Mouse (Mus musculus) neutrophil, adult 5-6 weeks (primary cell): Measurements from ENCODE around the gene Tpbg. TPM values are rescaled to one million over a fixed set of nuclear protein-coding genes. Genes with fewer than 3 reads are reported as not detected.
"Not testable (repeated sequence)": the region's sequence is repeated elsewhere in the genome, so short reads cannot be mapped to it uniquely, and the experiment has no call there.

Experiments
- ATAC-seq: fragments of 151-379, 151-347 bp; 2 replicates; pipeline ENCODE4 v1.8.0; 2017; ENCODE audit warnings: mild to moderate bottlenecking, moderate TSS enrichment; ENCODE audit not compliant: insufficient number of reproducible peaks, poor library complexity, low FRiP score, severe bottlenecking; ENCODE audit errors: extremely low read depth
- total RNA-seq: library from RNA; stranded (forward); fragments of 200-1000 nt; gene quantifications from 2 replicates; pipeline ENCODE4 v1.2.3, GENCODE M21; 2017

The Tpbg gene
- 0.23 TPM in 1 of 2 replicates, not detected in the other for total RNA-seq

DNA sequence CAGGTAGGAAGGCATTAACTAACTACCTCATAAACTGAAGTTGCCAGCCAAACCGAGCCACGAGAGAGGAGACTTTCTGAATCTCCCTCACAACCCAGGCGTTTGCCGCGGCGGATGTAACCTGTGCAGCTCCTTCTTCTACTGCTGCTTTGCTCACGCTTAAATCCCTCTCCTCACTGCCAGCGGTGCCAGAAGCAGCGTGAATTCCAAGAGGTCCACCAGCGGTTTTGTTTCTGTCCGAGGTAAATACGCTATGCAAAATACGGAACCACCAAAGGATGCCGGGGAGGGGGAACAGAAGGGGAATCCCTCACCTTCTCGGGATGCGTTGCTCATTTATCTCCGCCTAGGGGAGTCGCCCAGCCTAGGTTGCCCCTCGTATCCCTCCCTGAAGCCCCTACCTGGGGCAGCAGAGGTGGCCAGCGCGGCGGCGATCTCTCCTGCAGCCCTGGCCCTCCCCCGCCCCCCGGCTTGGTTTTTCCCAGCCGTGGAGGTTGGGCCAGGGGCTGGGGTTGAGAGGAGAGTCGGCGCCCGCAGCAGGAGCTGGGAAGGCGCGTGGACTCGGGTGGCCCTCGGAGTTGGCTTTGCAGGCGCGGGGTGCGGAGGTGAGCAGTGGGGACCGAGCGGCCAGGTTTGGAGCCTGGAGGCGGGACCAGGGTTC, at the start of gene Tpbg:
Tpbg (plus strand) TSS at position 30 of the 661 bp plus-strand sequence.
- no peak for ATAC-seq

DNA sequence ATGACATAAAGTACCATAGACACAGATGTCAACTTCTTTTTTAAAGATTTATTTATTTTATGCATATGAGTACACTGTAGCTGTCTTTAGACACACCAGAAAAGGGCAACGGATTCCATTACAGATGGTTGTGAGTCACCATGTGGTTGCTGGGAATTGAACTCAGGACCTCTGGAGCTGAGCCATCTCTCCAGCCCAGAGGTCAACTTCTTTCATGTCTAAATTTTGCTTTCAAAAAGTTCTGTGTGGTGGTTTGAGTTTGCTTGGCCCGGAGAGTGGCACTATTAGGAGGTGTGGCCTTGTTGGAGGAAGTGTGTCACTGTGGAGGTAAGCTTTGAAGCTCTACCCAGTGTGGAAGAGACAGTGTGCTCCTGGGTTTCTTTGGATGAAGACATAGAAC, 40.2 kb upstream of the Tpbg start:
- not testable (repeated sequence) for ATAC-seq

DNA sequence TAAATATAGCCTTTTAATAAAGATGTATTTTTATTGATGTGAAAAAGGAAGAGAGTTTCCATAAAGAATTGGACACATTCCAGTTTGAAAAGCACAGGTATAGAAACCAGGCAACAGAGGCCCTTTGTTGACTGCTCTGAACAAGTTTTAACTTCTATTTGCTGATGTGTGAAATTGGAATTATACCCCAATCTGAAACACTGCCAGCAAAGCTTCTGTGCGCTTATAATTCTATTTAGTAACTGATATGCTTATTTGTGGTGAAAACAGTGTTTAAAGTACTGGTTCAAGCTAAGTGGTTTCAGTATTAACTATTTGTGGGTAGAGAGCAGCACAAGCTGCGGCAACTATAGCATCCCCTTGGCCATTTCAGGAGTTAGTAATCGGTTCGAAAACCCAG, 39.6 kb upstream of the Tpbg start:
- ATAC-seq = no peak

DNA sequence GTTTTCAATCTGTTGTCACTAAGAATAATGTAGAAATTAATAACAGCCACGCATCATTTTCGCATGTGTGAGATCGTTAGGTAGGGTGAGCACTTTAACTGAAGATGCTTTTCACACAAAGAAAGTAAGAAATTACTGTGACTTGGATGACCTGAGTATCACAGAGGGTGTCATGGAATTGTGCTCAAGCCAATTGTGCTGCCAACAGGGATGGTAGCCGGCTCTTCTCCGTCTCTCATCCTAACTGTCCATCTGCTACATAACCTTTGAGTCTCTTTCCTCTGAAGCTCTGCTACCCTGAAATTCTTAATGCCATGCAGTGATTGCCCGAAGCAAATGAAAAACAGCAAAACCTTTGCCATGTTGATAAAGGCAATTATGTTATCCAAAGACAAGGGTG, 35.8 kb upstream of the Tpbg start:
- ATAC-seq = no peak

DNA sequence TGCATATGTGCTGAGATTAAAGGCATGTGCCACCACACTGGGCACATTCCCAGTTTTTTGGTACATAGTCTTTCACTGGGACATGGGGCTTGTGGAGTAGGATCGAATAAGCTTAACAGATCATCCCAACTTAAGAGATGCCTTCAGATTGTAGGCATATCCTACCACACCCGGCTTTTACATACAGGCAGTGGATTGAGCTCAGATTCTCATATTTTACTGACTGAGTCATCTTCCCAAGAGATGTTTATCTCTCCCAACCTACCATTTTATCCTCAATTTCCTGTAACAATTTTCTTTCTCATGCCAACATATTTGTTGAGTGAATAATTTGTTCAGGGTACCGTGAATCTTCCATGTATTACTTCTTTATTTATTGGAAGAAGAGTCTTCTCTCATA, 32.9 kb upstream of the Tpbg start:
- ATAC-seq = no peak

DNA sequence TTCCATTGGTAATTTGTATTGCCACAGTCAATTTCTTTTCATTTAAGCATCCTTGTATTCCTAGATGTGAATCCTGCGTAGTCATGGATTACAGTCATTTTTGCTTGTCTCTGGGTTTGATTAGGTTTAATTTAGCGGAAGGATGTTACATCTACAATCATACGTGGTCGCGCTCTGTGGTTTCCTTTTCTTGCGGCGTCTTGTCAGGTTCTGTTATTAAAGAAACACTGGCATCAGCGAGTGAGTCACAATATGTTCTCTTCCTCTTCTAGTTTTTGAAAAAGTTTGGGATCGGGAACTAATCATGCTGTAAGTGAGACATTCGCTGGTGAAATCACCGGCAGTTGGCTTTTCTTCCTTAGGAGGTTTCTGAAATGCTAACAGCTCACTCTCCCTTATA, 21.4 kb upstream of the Tpbg start:
- ATAC-seq = no peak

DNA sequence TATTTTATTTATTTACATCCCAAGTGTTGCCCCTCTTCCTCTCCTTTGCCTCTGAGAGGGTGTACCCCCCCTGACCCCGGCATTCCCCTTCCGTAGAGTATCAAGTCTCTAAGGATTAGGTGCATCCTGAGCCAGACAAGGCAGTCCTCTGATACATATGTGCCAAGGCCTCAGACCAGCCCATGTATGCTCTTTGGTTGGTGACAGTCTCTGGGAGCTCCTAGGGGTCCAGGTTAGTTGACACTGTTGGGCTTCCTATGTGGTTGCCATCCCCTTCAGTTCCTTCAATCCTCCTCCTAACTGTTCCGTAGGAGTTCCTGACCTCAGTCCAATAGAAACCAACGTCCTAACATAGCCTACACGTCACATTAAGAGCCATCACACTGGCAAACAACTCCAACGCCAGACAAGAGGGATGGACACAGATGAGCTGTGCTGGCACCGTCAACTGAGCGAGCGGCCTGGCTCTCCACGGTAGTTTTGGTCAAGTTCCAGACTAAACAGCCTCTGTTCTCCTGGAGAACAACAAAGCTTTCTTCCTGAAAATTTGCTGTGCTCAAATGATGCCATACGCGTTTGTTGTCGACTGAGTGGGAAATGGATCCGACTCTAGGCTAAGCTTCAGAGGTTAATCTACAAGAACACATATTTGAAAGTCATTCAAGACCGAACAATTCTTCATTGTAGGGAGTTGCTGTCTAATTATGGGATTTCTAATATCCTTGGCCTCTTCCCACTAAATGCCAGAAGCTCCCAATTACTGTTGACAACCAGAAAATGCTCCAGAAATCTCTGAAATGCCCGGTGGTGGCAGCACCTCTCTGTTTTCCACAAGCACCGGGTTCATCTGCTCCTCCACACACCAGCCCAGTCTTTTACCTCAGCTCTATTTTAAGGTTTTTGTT, 6.4 kb upstream of the Tpbg start:
- ATAC-seq = no peak

DNA sequence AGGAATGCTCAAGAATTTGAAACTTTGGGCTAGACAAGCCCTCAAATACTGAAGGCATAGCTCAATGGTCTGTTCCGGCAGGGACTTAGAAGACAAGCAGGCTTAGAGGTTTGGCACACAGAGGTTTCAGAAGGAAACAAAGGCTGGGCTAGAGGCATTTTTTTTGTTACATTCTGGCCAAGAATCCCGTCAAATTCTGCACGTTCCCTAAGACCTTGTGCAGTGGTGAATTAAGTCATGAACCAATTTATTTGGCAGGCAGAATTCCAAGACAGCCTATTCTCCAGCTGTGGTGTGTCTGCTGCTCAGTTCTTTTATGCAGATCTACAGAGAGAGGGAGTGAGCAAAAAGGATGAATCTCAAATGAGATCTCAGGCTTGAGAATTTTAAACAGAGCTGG, 2.6 kb upstream of the Tpbg start:
- ATAC-seq = no peak

DNA sequence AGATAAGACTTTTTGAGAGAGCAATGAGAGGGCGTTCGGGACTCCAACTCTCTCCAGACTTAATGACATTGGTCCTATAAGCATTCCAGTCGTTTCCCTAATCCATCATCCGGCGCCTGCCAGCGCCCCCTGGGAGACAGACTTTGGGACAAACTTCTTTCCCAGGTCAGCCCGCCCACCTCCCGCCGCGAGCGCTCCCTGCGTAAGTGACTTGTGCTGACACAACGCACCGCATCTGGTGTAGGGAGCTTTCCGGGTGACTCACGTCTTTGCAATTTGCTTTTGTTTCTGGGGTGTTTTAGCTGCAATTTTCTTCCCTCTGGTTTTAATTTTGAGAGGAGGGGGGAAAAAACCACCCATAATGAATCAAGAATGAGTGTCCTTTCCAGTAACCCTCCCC, 289 bp upstream of the Tpbg start:
- no peak for ATAC-seq

DNA sequence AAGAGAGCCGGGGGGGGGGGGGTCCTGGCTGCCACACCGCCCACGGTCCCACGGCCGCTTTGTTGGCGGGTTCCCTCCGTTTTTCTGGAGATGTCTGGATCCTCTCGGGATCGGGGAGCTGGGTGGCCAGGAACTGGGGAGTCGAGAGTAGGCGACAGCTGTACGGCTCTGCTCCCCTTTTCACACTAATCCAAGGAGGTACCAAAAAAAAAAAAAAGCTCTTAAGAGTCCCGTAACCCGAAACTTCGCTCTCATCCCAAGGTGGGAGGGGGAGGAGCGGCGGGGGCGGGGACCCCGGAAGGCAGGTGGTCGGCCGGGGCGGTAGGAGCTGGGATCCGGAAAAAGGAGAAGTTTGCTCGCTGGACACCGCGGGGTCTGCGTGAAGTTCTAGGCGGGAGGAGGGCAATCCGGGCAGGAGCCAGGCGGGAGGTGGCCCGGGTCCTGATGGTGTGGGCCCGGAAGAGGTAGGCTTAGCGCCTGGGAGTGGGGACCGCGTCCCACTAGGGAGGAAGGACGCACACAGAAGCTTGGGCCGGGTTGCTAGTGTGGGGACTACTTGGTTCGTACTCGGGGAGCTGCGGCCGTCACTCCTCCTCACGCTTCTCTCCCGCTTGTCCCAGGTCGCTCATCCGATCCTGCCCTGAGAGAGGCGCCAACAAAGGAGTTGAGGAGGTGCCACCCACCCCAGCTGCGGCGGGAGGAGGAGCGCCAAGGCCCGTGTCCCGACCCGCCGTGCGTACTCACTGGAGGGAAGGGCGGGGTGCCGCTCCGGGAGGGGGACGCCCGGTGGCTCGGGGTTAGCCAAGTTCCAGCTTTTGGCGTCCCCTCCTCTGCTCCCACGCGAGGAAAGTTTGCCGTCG, 1.1 kb downstream of the Tpbg start:
- no peak for ATAC-seq

DNA sequence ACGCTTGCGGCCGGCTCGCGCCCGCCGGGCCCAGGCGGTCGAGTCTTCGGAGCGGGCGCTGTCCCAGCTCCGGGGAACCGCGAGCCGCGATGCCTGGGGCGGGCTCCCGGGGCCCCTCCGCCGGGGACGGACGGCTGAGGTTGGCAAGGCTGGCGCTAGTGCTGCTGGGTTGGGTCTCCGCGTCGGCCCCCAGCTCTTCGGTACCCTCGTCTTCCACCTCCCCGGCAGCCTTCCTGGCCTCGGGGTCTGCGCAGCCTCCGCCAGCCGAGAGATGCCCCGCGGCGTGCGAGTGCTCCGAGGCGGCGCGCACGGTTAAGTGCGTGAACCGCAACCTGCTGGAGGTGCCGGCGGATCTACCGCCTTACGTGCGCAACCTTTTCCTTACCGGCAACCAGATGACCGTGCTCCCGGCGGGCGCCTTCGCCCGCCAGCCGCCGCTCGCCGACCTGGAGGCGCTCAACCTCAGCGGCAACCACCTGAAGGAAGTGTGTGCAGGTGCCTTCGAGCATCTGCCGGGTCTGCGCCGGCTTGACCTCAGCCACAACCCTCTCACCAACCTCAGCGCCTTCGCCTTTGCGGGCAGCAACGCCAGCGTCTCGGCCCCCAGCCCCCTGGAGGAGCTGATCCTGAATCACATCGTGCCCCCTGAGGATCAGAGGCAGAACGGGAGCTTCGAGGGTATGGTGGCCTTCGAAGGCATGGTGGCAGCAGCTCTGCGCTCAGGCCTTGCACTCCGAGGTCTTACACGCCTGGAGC, 1.9 kb downstream of the Tpbg start:
- ATAC-seq = no peak

DNA sequence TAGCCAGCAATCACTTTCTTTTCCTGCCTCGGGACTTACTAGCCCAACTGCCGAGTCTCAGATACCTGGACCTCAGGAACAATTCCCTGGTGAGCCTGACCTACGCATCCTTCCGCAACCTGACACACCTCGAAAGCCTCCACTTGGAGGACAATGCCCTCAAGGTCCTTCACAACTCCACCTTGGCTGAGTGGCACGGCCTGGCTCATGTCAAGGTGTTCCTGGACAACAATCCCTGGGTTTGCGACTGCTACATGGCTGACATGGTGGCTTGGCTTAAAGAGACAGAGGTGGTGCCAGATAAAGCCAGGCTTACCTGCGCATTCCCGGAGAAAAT, 2.4 kb downstream of the Tpbg start:
- ATAC-seq = no peak

DNA sequence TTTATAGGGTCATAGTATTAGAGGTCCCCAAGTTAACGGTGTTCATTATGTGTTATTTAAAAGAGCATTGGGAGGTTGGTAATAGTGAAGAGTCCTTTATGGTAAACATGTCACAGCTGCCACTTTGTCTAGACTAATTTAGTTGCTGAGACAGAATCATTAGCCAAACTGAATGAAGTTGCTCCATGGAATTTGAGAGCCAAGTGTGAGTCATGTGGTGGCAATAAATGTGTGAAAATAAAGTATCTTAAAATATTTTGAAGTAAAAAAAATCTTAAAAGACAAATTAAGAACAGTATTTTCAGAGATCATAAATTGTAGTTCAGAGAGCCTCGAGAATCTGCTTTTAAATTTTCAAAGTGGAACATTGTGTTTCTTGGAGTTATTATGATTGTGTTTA, 4.0 kb downstream of the Tpbg start:
- no peak for ATAC-seq

DNA sequence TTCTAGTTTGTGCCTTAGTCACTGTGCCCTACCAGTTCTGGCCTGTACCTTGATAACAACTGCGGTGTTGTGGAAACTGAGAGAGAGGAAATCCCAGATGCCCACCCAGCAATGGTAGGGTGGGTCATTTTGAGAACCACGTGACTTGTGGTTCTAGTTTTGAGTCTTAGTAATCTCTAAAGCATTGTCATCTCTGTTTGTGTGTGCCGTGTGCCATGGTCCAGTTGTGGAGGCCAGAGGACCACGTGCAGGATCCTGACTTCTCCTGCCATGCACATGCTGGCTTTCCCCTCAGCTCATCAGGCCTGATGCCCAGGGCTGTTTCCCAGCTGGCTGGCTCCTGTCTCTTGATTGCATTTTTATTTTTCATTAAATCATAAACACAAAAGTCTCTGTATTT, 12.6 kb downstream of the Tpbg start:
- no peak for ATAC-seq

DNA sequence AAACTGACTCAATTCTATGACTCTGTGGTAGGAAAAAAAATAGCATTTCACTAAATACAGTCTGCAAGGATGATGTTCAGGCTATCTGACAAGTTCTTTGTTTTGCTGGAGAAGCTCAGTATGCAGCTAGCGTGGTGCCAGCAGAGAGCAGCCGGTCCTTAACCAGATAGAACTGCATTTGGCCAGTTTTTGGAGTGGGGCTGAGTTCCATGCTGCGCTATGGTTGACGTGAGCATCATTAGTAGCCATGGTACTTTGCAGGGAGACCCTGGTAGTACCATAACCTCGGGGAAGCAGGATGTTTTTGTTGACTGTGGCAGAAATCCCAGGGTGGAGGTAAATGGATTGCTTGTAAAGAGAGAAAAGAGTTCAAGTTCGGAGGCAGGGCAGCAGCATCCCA, 14.3 kb downstream of the Tpbg start:
- ATAC-seq = no peak

DNA sequence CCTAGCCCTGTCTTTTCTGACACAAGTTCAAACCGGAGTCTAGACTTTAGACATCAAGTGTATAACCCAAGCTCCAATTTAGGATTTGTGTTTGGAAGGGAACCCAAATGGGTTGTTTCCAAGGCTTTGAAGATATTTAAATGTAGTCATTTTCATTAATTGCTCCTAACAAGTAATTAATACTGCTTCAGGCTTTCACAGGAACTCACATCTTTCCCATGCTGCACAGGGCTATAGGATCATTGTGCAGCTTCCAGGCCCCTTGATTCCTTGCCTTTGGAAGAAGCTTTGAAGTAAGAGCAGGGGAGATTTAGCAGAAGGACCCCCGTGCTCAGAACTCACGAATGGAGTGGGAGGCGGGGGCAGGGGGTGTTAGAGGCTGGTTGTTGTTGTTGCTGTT, 18.9 kb downstream of the Tpbg start:
- no peak for ATAC-seq

DNA sequence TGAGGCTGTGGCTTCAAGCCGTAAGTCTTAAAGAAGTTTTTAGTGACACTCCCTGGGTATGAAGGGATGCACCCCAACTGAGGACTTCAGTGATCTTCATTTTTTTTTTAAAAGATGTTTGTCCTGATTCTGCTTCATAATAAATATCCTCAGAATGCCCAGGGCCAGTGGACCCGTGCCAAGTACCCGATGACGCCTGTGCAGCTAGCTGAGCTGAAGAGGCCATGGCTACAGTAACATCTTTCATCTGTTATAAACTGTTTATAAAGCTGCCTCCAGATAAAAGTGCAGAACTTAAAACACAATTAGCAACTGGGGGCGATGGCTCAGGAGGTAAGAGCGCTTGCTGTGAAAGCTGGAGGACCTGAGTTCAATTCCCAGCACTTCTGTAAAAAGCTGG, 20.4 kb downstream of the Tpbg start:
- ATAC-seq = no peak

DNA sequence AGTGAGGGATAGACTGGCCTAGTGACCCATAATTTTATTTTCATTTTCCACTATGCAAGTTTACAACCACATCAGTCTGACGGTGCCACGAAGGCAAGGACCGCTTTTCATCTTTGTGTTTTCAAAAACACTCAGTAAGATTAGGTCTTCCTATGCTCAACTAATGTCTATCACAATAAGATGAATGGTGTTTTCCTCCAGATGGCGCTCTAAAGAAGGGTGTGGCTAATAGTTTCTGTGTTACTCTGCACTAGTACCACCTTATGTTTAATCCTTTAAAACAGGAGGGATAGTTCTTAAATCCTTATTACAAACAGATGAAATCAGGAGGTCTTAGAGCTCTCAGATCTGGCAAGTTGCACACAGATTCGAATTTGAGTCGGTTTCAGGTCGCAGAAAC, 30.7 kb downstream of the Tpbg start:
- no peak for ATAC-seq

DNA sequence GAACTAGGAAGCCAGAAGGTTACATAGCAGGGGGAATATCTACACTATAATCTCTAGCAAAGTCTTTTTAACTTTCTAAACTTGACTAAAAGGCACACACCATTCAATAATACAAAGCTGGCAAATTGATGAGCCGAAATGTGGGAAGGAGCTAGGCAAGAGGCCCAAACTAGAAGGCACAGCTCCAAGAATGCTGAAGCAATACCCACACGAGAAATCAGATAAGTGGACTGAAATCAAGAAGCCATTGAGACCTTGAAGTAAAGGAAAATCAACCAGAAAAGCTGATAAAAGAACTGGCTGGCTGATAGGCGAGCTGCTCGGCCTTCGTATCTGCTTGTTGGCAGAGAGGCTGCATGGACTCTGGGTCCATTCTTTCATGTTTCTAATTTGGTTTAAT, 51.5 kb downstream of the Tpbg start:
- no peak for ATAC-seq
